Mouse (Mus musculus): Measurements from ENCODE around the gene Eml2. TPM values are rescaled to one million over a fixed set of nuclear protein-coding genes. Genes with fewer than 3 reads are reported as not detected.

Eml2 gene
- polyA plus RNA-seq, 1 experiment from 2014 or later: 2.0 TPM

- Histone ChIP-seq H3K4me3 (ENCODE audit: low read depth, low read length) (no peak within 1 kb of the TSS), H3K9me3 (ENCODE audit: control insufficient read depth, low read length) (no peaks in the 10 kb centered on the region; the same call in 1 of the 2 replicates), H3K36me3 (ENCODE audit: control insufficient read depth, insufficient read depth, low read length) (no peaks in the 10 kb centered on the region), H3K27me3 (ENCODE audit: control insufficient read depth, insufficient read depth, low read length) (peaks cover 9% of the 10 kb centered on the region; the same call in 1 of the 2 replicates), H3K4me1 (replicated peaks; ENCODE audit: control insufficient read depth, insufficient read depth, low read length) (no peaks in the 10 kb centered on the region; the same call in 1 of the 2 replicates), H3K4me2 (ENCODE audit: low read depth, low read length, severe bottlenecking) (0 out of 2 replicates have a peak within 1 kb of the TSS, but pooled peaks have one; percentile 1), H3K9ac (ENCODE audit: low read length) (no peak within 1 kb of the TSS), H3K27ac (ENCODE audit: low read depth, low read length) (no peak within 1 kb of the TSS)
- ATAC-seq (replicated peaks; ENCODE audit: low FRiP score) (peak; percentile 45; the same call in 1 of the 2 replicates), DNase-seq (ENCODE audit: low spot score) (no peak)
- 11% methylated on average over 14 of the region's 14 CpGs for WGBS
Measured at GRCm38 (mm10) chr7:19165656-19166423, 10.4 kb upstream of the Eml2 start, which contains the start of gene Gipr. Gene Gipr, minus strand, starts transcription at chr7:19166127.

GRCm38 (mm10) chr7:19166990-19167389, 9.2 kb upstream of the Eml2 start:
- no peak overlapping the region for H3K9ac ChIP-seq (ENCODE audit: low read length)
- 93% methylated on average over 3 of the region's 3 CpGs for WGBS
- no peak overlapping the region for H3K27ac ChIP-seq (ENCODE audit: low read depth, low read length)
- ATAC-seq (replicated peaks; ENCODE audit: low FRiP score) (no peak), DNase-seq (ENCODE audit: low spot score) (no peak)
- H3K4me3 ChIP-seq (ENCODE audit: low read depth, low read length): no peak overlapping the region
- H3K9me3 ChIP-seq (ENCODE audit: control insufficient read depth, low read length): no peaks in the 10 kb centered on the region; the same call in 1 of the 2 replicates
- H3K27me3 ChIP-seq (ENCODE audit: control insufficient read depth, insufficient read depth, low read length): peaks cover 9% of the 10 kb centered on the region; the same call in 1 of the 2 replicates
- no peaks in the 10 kb centered on the region; the same call in 1 of the 2 replicates for H3K4me1 ChIP-seq (replicated peaks; ENCODE audit: control insufficient read depth, insufficient read depth, low read length)
- no peak overlapping the region for H3K4me2 ChIP-seq (ENCODE audit: low read depth, low read length, severe bottlenecking)
- H3K36me3 ChIP-seq (ENCODE audit: control insufficient read depth, insufficient read depth, low read length): no peaks in the 10 kb centered on the region

DNA sequence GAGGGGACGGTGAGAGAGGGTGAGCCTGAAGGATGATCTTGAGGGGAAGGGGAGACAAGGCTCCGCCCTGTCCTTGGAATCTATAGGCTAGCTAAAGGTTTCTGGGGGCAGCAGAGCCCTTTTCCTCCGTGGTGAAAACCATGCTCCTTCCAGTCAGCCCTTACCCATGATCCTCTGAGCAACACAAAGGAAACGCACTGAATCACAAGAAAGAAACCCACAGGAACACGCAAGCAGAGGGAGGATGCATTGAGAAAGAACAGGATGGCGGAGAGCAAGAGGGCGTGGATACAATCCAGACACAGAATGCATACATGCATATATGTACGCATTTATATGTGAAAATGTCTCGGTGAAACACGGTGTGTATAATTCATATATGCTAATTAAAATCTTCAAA, 6.7 kb upstream of the Eml2 start:
- Histone ChIP-seq H3K4me1 (replicated peaks; ENCODE audit: control insufficient read depth, insufficient read depth, low read length) (peaks cover 6% of the 10 kb centered on the region; the same call in 1 of the 2 replicates), H3K9ac (ENCODE audit: low read length) (no peak overlapping the region), H3K4me3 (ENCODE audit: low read depth, low read length) (no peak overlapping the region), H3K27me3 (ENCODE audit: control insufficient read depth, insufficient read depth, low read length) (peaks cover 5% of the 10 kb centered on the region; the same call in 1 of the 2 replicates), H3K4me2 (ENCODE audit: low read depth, low read length, severe bottlenecking) (no peak overlapping the region), H3K27ac (ENCODE audit: low read depth, low read length) (no peak overlapping the region), H3K9me3 (ENCODE audit: control insufficient read depth, low read length) (no peaks in the 10 kb centered on the region; the same call in 1 of the 2 replicates), H3K36me3 (ENCODE audit: control insufficient read depth, insufficient read depth, low read length) (no peaks in the 10 kb centered on the region)
- WGBS: 66% methylated on average over 10 of the region's 10 CpGs
- ATAC-seq (replicated peaks; ENCODE audit: low FRiP score) (no peak), DNase-seq (ENCODE audit: low spot score) (no peak)

DNA sequence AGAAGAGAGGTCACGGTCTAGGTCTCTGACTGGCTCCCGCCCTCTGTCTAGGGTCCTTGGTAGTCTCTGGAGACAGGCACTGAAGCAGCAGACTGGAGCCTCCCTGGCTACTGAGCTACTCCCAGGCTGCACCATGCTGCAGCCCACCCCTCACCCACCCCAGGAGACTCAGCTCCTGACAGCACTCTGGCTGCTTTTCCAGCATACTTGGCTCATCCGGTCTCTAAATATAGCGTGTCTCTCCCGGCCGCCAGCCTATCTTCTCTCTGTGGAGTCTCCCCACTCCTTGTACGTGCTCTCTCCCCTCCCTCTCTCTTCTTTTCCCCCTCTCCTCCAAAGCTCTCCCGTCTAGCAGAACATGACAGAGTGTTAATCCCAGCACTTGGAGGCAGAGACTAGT, 6.1 kb upstream of the Eml2 start:
- Histone ChIP-seq H3K4me3 (ENCODE audit: low read depth, low read length) (no peak overlapping the region), H3K27ac (ENCODE audit: low read depth, low read length) (no peak overlapping the region), H3K9ac (ENCODE audit: low read length) (no peak overlapping the region), H3K9me3 (ENCODE audit: control insufficient read depth, low read length) (no peaks in the 10 kb centered on the region; the same call in 1 of the 2 replicates), H3K36me3 (ENCODE audit: control insufficient read depth, insufficient read depth, low read length) (no peaks in the 10 kb centered on the region), H3K4me2 (ENCODE audit: low read depth, low read length, severe bottlenecking) (no peak overlapping the region), H3K4me1 (replicated peaks; ENCODE audit: control insufficient read depth, insufficient read depth, low read length) (peaks cover 6% of the 10 kb centered on the region; the same call in 1 of the 2 replicates), H3K27me3 (ENCODE audit: control insufficient read depth, insufficient read depth, low read length) (peaks cover 2% of the 10 kb centered on the region; the same call in 1 of the 2 replicates)
- DNase-seq (ENCODE audit: low spot score) (no peak), ATAC-seq (replicated peaks; ENCODE audit: low FRiP score) (no peak)
- 73% methylated on average over 8 of the region's 8 CpGs for WGBS

GRCm38 (mm10) chr7:19171831-19172230, 4.4 kb upstream of the Eml2 start:
- Histone ChIP-seq H3K4me3 (ENCODE audit: low read depth, low read length) (no peak overlapping the region), H3K4me2 (ENCODE audit: low read depth, low read length, severe bottlenecking) (no peak overlapping the region), H3K27me3 (ENCODE audit: control insufficient read depth, insufficient read depth, low read length) (peaks cover 14% of the 10 kb centered on the region), H3K9me3 (ENCODE audit: control insufficient read depth, low read length) (no peaks in the 10 kb centered on the region; the same call in 1 of the 2 replicates), H3K4me1 (replicated peaks; ENCODE audit: control insufficient read depth, insufficient read depth, low read length) (peaks cover 8% of the 10 kb centered on the region; the same call in 1 of the 2 replicates), H3K36me3 (ENCODE audit: control insufficient read depth, insufficient read depth, low read length) (no peaks in the 10 kb centered on the region), H3K27ac (ENCODE audit: low read depth, low read length) (no peak overlapping the region), H3K9ac (ENCODE audit: low read length) (no peak overlapping the region)
- ATAC-seq (replicated peaks; ENCODE audit: low FRiP score): no peak
- WGBS: 57% methylated on average over 8 of the region's 8 CpGs
- no peak for DNase-seq (ENCODE audit: low spot score)

GRCm38 (mm10) chr7:19172874-19173273, 3.3 kb upstream of the Eml2 start:
- peak overlapping the region; percentile 20; the same call in 1 of the 2 replicates for H3K4me3 ChIP-seq (ENCODE audit: low read depth, low read length)
- H3K9me3 ChIP-seq (ENCODE audit: control insufficient read depth, low read length): no peaks in the 10 kb centered on the region
- no peak overlapping the region for H3K27ac ChIP-seq (ENCODE audit: low read depth, low read length)
- peak; percentile 94 for DNase-seq (ENCODE audit: low spot score)
- peaks cover 8% of the 10 kb centered on the region; the same call in 1 of the 2 replicates for H3K4me1 ChIP-seq (replicated peaks; ENCODE audit: control insufficient read depth, insufficient read depth, low read length)
- H3K9ac ChIP-seq (ENCODE audit: low read length): peak overlapping the region; percentile 47
- H3K27me3 ChIP-seq (ENCODE audit: control insufficient read depth, insufficient read depth, low read length): peaks cover 24% of the 10 kb centered on the region
- ATAC-seq (replicated peaks; ENCODE audit: low FRiP score): peak; percentile 52; the same call in 1 of the 2 replicates
- WGBS: 3% methylated on average over 17 of the region's 17 CpGs
- peak overlapping the region; percentile 40 for H3K4me2 ChIP-seq (ENCODE audit: low read depth, low read length, severe bottlenecking)
- no peaks in the 10 kb centered on the region for H3K36me3 ChIP-seq (ENCODE audit: control insufficient read depth, insufficient read depth, low read length)

DNA sequence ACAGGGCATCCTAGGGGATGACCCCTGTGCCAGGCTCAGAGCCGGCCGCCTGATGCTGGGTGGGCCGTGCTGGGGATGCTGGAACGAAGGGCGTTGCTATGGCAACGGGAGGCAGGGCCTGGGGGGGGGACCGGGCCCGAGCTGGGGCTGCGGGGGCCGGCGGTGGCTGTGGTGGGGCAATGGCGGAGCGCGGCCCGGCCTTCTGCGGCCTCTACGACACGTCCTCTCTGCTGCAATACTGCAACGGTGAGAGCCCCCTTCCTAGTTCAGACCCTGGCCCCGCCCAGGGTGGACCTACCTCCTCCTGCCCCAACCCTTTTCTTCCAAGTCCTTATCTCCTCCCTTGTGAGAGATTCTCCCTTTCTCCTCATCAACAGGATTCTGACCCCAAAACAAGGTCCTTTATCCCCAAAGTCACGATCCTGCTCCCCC, 311 bp downstream of the Eml2 start:
- ATAC-seq (replicated peaks; ENCODE audit: low FRiP score) (peak; percentile 17; the same call in 1 of the 2 replicates), DNase-seq (ENCODE audit: low spot score) (peak; percentile 74)
- Histone ChIP-seq H3K4me2 (ENCODE audit: low read depth, low read length, severe bottlenecking) (peak overlapping the region; percentile 63), H3K4me1 (replicated peaks; ENCODE audit: control insufficient read depth, insufficient read depth, low read length) (peaks cover 14% of the 10 kb centered on the region), H3K36me3 (ENCODE audit: control insufficient read depth, insufficient read depth, low read length) (no peaks in the 10 kb centered on the region), H3K9ac (ENCODE audit: low read length) (peak overlapping the region; percentile 50), H3K4me3 (ENCODE audit: low read depth, low read length) (peak overlapping the region; percentile 40), H3K9me3 (ENCODE audit: control insufficient read depth, low read length) (no peaks in the 10 kb centered on the region), H3K27me3 (ENCODE audit: control insufficient read depth, insufficient read depth, low read length) (peaks cover 48% of the 10 kb centered on the region), H3K27ac (ENCODE audit: low read depth, low read length) (no peak overlapping the region)
- whole genome bisulfite sequencing: 2% methylated on average over 17 of the region's 21 CpGs

- peaks cover 48% of the 10 kb centered on the region for H3K27me3 ChIP-seq (ENCODE audit: control insufficient read depth, insufficient read depth, low read length)
- H3K9me3 ChIP-seq (ENCODE audit: control insufficient read depth, low read length): no peaks in the 10 kb centered on the region
- H3K9ac ChIP-seq (ENCODE audit: low read length): no peak overlapping the region
- no peaks in the 10 kb centered on the region for H3K36me3 ChIP-seq (ENCODE audit: control insufficient read depth, insufficient read depth, low read length)
- no peak for ATAC-seq (replicated peaks; ENCODE audit: low FRiP score)
- H3K27ac ChIP-seq (ENCODE audit: low read depth, low read length): no peak overlapping the region
- DNase-seq (ENCODE audit: low spot score): no peak
- no peak overlapping the region; the same call in 1 of the 2 replicates for H3K4me2 ChIP-seq (ENCODE audit: low read depth, low read length, severe bottlenecking)
- peaks cover 15% of the 10 kb centered on the region for H3K4me1 ChIP-seq (replicated peaks; ENCODE audit: control insufficient read depth, insufficient read depth, low read length)
- H3K4me3 ChIP-seq (ENCODE audit: low read depth, low read length): no peak overlapping the region
- WGBS: 60% methylated on average over 7 of the region's 7 CpGs
Measured at GRCm38 (mm10) chr7:19177216-19177615, 995 bp downstream of the Eml2 start.

All from forebrain, embryonic 11.5 days (tissue).